Mouse (Mus musculus): Measurements from ENCODE around the gene Rplp0. TPM values are rescaled to one million over a fixed set of nuclear protein-coding genes. Genes with fewer than 3 reads are reported as not detected.

Gene Rplp0
- polyA plus RNA-seq (2015; fragmentation: Illumina TruSeq; extraction: RNeasy Lipid Tissue Mini Kit (QIAGEN cat#74804); ENCODE audit: low read depth, low replicate concordance) = 477 TPM

GRCm38 (mm10) chr5:115559237-115560101, at the start of gene Rplp0:
Rplp0 (plus strand) TSS chr5:115559467.

GRCm38 (mm10) chr5:115564737-115565393, 5.6 kb downstream of the Rplp0 start, which contains the start of gene Gcn1l1:
Gcn1l1 (plus strand) TSS chr5:115565254.

Other genes starting within 250 kb of the Rplp0 start
- gene Srsf9, start 232.3 kb upstream of the Rplp0 start, polyA plus RNA-seq (2015; fragmentation: Illumina TruSeq; extraction: RNeasy Lipid Tissue Mini Kit (QIAGEN cat#74804); ENCODE audit: low read depth, low replicate concordance) = 52.9 TPM
- gene Gatc, start 218.3 kb upstream of the Rplp0 start, polyA plus RNA-seq (2015; fragmentation: Illumina TruSeq; extraction: RNeasy Lipid Tissue Mini Kit (QIAGEN cat#74804); ENCODE audit: low read depth, low replicate concordance) = 34.1 TPM
- 44.1 TPM for gene Triap1, start 218.2 kb upstream of the Rplp0 start, polyA plus RNA-seq (2015; fragmentation: Illumina TruSeq; extraction: RNeasy Lipid Tissue Mini Kit (QIAGEN cat#74804); ENCODE audit: low read depth, low replicate concordance)
- 1,466 TPM for gene Cox6a1, start 210.5 kb upstream of the Rplp0 start, polyA plus RNA-seq (2015; fragmentation: Illumina TruSeq; extraction: RNeasy Lipid Tissue Mini Kit (QIAGEN cat#74804); ENCODE audit: low read depth, low replicate concordance)
- gene Msi1, start 129.9 kb upstream of the Rplp0 start, polyA plus RNA-seq (2015; fragmentation: Illumina TruSeq; extraction: RNeasy Lipid Tissue Mini Kit (QIAGEN cat#74804); ENCODE audit: low read depth, low replicate concordance) = 24.3 TPM
- not detected for gene Pla2g1b, start 93.2 kb upstream of the Rplp0 start, polyA plus RNA-seq (2015; fragmentation: Illumina TruSeq; extraction: RNeasy Lipid Tissue Mini Kit (QIAGEN cat#74804); ENCODE audit: low read depth, low replicate concordance)
- gene Sirt4, start 74.7 kb upstream of the Rplp0 start, polyA plus RNA-seq (2015; fragmentation: Illumina TruSeq; extraction: RNeasy Lipid Tissue Mini Kit (QIAGEN cat#74804); ENCODE audit: low read depth, low replicate concordance) = 44.3 TPM
- gene Pxn, start 52.8 kb upstream of the Rplp0 start, polyA plus RNA-seq (2015; fragmentation: Illumina TruSeq; extraction: RNeasy Lipid Tissue Mini Kit (QIAGEN cat#74804); ENCODE audit: low read depth, low replicate concordance) = 21.8 TPM
- gene Gcn1l1, start 5.8 kb downstream of the Rplp0 start, polyA plus RNA-seq (2015; fragmentation: Illumina TruSeq; extraction: RNeasy Lipid Tissue Mini Kit (QIAGEN cat#74804); ENCODE audit: low read depth, low replicate concordance) = 24.1 TPM
- 79.3 TPM for gene Rab35, start 72.4 kb downstream of the Rplp0 start, polyA plus RNA-seq (2015; fragmentation: Illumina TruSeq; extraction: RNeasy Lipid Tissue Mini Kit (QIAGEN cat#74804); ENCODE audit: low read depth, low replicate concordance)
- 109 TPM for gene Bicdl1, start 172.2 kb downstream of the Rplp0 start, polyA plus RNA-seq (2015; fragmentation: Illumina TruSeq; extraction: RNeasy Lipid Tissue Mini Kit (QIAGEN cat#74804); ENCODE audit: low read depth, low replicate concordance)